Mouse (Mus musculus): ENCODE results near the gene Akap6. TPM values are rescaled to one million over a fixed set of nuclear protein-coding genes. Genes with fewer than 3 reads are reported as not detected.
"Not testable (repeated sequence)": the region's sequence is repeated elsewhere in the genome, so short reads cannot be mapped to it uniquely, and the experiment has no call there.

Gene Akap6
- total and polyA plus RNA-seq, 2 experiments from 2014 or later: 21.3 to 77.3 TPM

DNA sequence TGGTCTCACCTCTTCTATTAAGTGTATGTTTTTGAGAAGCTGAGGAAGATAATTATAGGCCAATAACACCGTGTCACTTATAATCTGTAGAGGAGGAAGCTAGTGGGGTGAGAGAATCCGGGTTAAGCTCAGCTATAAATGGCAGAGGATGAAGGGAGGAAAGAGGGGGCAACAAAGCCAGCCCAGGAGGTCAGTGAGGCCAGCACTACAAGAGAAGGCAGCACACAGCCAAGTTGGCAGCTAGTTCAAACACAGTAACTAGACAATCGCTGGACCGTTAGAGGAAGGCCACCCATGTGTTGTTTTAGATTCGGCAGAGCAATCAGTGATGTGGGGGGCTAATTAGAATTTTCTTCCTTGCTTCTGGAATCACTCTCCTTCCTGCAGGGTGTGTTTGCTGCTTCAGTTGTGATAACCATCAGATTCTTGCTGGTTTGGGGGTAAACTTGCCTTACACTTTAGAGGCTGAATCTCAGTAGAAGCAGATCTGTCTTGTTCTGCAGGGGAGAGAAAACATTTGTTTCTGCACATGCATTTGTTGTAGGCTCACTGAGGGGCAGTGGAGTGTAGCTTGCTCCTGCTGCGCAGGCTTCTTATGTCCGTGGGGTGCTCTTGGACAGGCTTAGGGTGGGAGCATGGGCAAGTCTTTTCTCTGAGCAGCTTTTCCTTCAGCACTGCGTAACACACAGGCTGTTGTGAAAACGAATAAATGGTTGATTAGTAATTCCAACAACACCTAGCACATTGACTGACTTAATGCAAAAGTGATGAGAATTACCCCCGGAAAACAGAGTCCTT, 27.4 kb downstream of the Akap6 start:
- H3K4me2 ChIP-seq (ENCODE audit: low read depth, low read length): peak overlapping the region; percentile 5; the same call in 1 of the 2 replicates
- DNase-seq (ENCODE audit: low spot score) (peak; percentile 72), ATAC-seq (peak; percentile 76)
- no peaks in the 10 kb centered on the region for H3K9me3 ChIP-seq (ENCODE audit: low read length)
- no peaks in the 10 kb centered on the region for H3K27me3 ChIP-seq (ENCODE audit: insufficient read depth, low read length)
- H3K27ac ChIP-seq: peak overlapping the region; percentile 49
- H3K9ac ChIP-seq (replicated peaks; ENCODE audit: low read length): no peak overlapping the region
- WGBS: 30% methylated on average over 10 of the region's 10 CpGs
- TF ChIP-seq CTCF (IDR thresholded peaks at IDR 0.05; ENCODE audit: low read depth): no peak
- no peaks in the 10 kb centered on the region for H3K36me3 ChIP-seq (ENCODE audit: insufficient read depth, low read length)
- peaks cover 4% of the 10 kb centered on the region; the same call in 1 of the 2 replicates for H3K4me1 ChIP-seq (ENCODE audit: insufficient read depth, low read length)
- no peak overlapping the region for H3K4me3 ChIP-seq (ENCODE audit: low read length)

DNA sequence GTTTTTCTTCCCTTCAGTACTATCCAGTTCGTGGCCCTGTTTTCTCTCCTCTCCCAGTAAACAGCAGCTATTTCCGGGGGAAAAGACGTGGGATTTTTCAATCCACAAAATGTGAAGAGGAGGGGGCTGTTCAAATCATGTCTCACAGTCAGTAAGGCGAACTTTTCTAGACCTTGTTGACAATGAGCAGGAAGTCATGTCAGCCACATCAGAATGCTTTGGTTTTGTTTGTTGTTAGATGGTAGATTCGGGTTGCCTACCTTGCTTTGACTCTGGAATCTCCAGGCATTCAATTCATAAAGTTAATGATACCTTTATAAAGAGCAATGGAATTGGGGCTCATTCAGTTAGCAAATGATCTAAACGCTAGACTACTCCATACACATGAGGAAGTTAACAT, 30.2 kb downstream of the Akap6 start:
- Histone ChIP-seq H3K4me3 (ENCODE audit: low read length) (no peak overlapping the region), H3K4me2 (ENCODE audit: low read depth, low read length) (no peak overlapping the region), H3K36me3 (ENCODE audit: insufficient read depth, low read length) (no peaks in the 10 kb centered on the region), H3K27ac (no peak overlapping the region), H3K27me3 (ENCODE audit: insufficient read depth, low read length) (no peaks in the 10 kb centered on the region), H3K9ac (replicated peaks; ENCODE audit: low read length) (no peak overlapping the region), H3K4me1 (ENCODE audit: insufficient read depth, low read length) (peaks cover 4% of the 10 kb centered on the region; the same call in 1 of the 2 replicates), H3K9me3 (ENCODE audit: low read length) (no peaks in the 10 kb centered on the region)
- TF ChIP-seq CTCF (IDR thresholded peaks at IDR 0.05; ENCODE audit: low read depth): no peak
- DNase-seq (ENCODE audit: low spot score) (no peak), ATAC-seq (no peak)
- 87% methylated on average over 6 of the region's 6 CpGs for WGBS

DNA sequence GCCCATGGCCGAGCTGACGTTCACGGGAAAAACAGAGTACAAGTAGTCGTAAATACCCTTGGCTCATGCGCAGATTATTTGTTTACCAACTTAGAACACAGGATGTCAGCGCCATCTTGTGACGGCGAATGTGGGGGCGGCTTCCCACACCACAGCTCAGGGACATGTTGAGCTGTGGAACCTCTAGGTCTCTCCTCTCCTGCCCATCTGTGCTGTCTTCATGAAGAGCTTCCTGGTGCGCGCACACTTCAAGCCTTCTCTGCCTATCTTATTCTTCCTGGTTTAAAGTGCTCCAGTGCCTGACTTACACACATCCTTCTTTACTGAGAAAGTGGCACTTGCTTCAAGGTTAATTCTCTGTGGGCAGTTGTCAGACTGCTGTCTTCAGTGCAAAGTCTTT, 36.0 kb downstream of the Akap6 start:
- not testable (repeated sequence) for DNase-seq (ENCODE audit: low spot score); H3K27me3 ChIP-seq (ENCODE audit: insufficient read depth, low read length); H3K27ac ChIP-seq; H3K9me3 ChIP-seq (ENCODE audit: low read length); ATAC-seq; H3K4me1 ChIP-seq (ENCODE audit: insufficient read depth, low read length); H3K36me3 ChIP-seq (ENCODE audit: insufficient read depth, low read length); H3K4me2 ChIP-seq (ENCODE audit: low read depth, low read length); H3K4me3 ChIP-seq (ENCODE audit: low read length); H3K9ac ChIP-seq (replicated peaks; ENCODE audit: low read length)
- 94% methylated on average over 6 of the region's 11 CpGs for WGBS

DNA sequence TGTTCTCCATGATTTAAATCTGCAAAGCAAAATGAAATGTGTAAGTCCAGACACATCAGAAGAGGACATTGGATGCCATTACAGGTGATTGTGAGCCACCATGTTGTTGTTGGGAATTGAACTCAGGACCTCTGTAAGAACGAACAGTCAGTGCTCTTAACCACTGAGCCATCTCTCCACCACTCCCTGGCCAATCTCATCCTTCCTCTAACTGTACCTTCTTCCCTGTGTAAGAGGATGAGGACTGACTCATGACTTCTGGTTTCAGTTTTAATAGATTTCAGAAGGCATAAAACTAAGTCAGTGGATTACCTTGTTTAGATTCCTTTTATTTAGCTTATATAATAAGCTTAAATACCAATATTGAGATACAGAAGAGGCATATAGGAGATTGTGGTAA, 38.0 kb downstream of the Akap6 start:
- WGBS: 92% methylated on average over 1 of the region's 1 CpGs
- H3K4me2 ChIP-seq (ENCODE audit: low read depth, low read length): no peak overlapping the region
- ATAC-seq (no peak), DNase-seq (ENCODE audit: low spot score) (no peak)
- no peaks in the 10 kb centered on the region for H3K4me1 ChIP-seq (ENCODE audit: insufficient read depth, low read length)
- H3K4me3 ChIP-seq (ENCODE audit: low read length): no peak overlapping the region
- no peaks in the 10 kb centered on the region for H3K36me3 ChIP-seq (ENCODE audit: insufficient read depth, low read length)
- H3K27ac ChIP-seq: no peak overlapping the region
- H3K9ac ChIP-seq (replicated peaks; ENCODE audit: low read length): no peak overlapping the region
- no peaks in the 10 kb centered on the region for H3K27me3 ChIP-seq (ENCODE audit: insufficient read depth, low read length)
- TF ChIP-seq CTCF (IDR thresholded peaks at IDR 0.05; ENCODE audit: low read depth): no peak
- no peaks in the 10 kb centered on the region for H3K9me3 ChIP-seq (ENCODE audit: low read length)

DNA sequence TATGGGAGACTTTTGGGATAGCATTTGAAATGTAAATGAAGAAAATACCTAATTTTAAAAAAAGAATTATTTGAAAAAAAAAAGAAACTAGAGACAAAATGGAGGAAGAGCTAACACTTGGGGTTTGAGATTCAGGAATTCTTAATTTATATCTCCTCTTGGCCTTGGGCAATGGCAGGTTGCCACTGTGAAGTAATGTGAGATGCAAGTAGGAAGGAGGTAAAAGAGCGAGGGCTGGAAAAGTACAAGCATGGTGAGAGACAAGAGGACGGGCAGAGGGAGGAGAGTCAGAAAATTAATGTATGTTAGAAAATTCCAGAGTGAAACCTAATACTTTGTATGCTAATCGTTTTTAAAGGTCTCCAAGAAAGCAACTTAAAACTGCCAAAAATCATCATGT, 40.1 kb downstream of the Akap6 start:
- no peak for TF ChIP-seq CTCF (IDR thresholded peaks at IDR 0.05; ENCODE audit: low read depth)
- Histone ChIP-seq H3K9me3 (ENCODE audit: low read length) (no peaks in the 10 kb centered on the region), H3K27ac (no peak overlapping the region), H3K9ac (replicated peaks; ENCODE audit: low read length) (no peak overlapping the region), H3K27me3 (ENCODE audit: insufficient read depth, low read length) (no peaks in the 10 kb centered on the region), H3K4me2 (ENCODE audit: low read depth, low read length) (no peak overlapping the region), H3K4me1 (ENCODE audit: insufficient read depth, low read length) (no peaks in the 10 kb centered on the region), H3K36me3 (ENCODE audit: insufficient read depth, low read length) (no peaks in the 10 kb centered on the region), H3K4me3 (ENCODE audit: low read length) (no peak overlapping the region)
- DNase-seq (ENCODE audit: low spot score) (no peak), ATAC-seq (no peak)
- 82% methylated on average over 3 of the region's 3 CpGs for WGBS

DNA sequence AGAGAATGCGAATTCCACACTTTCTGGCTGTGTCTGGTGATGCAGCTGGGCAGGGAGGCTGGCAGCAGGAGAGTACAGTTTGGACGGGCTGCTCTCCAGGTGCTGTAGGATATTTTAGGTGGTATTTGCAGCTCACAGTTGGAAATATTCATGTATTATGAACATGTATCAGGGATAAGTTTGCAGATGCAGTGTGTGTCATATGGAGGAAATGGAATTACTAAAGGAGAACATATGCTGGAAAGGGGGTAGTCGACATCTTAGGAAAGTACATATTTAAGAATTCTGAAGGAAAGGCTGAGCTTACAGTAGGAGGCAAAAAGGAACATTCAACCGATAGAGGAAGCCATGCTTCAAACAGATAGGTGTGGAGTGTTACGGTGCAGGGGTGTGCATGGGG, 42.6 kb downstream of the Akap6 start:
- WGBS: 93% methylated on average over 5 of the region's 5 CpGs

DNA sequence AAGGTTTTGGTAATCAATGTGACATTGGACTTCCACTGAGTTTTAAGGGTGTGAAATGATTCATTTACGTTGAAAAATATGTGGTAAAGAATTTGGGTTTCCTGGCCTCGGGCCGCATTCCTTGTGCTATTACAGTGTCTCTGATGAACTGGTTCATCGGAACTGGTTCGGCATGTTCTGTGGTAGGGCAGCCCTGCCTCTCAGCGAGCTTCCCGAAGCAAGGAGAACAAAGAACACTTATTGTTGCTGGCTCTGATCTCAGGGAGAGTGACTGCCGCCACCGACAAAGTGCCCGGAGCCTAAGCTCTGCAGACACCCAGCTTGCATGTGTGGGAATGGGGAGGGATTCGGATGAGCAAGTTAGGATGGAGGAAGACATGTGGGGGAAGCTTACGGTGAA, 50.8 kb downstream of the Akap6 start:
- Histone ChIP-seq H3K9me3 (ENCODE audit: low read length) (no peaks in the 10 kb centered on the region), H3K4me1 (ENCODE audit: insufficient read depth, low read length) (no peaks in the 10 kb centered on the region), H3K27ac (no peak overlapping the region), H3K27me3 (ENCODE audit: insufficient read depth, low read length) (no peaks in the 10 kb centered on the region), H3K36me3 (ENCODE audit: insufficient read depth, low read length) (no peaks in the 10 kb centered on the region), H3K9ac (replicated peaks; ENCODE audit: low read length) (no peak overlapping the region), H3K4me3 (ENCODE audit: low read length) (no peak overlapping the region), H3K4me2 (ENCODE audit: low read depth, low read length) (no peak overlapping the region)
- no peak for ATAC-seq
- 54% methylated on average over 12 of the region's 12 CpGs for WGBS
- DNase-seq (ENCODE audit: low spot score): no peak
- TF ChIP-seq CTCF (IDR thresholded peaks at IDR 0.05; ENCODE audit: low read depth): no peak

More for the DNA sequence above, 42.6 kb downstream of the Akap6 start:
- ATAC-seq (no peak), DNase-seq (ENCODE audit: low spot score) (no peak)
- Histone ChIP-seq H3K9me3 (ENCODE audit: low read length) (no peaks in the 10 kb centered on the region), H3K4me2 (ENCODE audit: low read depth, low read length) (no peak overlapping the region), H3K4me3 (ENCODE audit: low read length) (no peak overlapping the region), H3K36me3 (ENCODE audit: insufficient read depth, low read length) (no peaks in the 10 kb centered on the region), H3K27ac (no peak overlapping the region), H3K9ac (replicated peaks; ENCODE audit: low read length) (no peak overlapping the region), H3K4me1 (ENCODE audit: insufficient read depth, low read length) (no peaks in the 10 kb centered on the region), H3K27me3 (ENCODE audit: insufficient read depth, low read length) (no peaks in the 10 kb centered on the region)
- no peak for TF ChIP-seq CTCF (IDR thresholded peaks at IDR 0.05; ENCODE audit: low read depth)
